Mouse (Mus musculus): ENCODE data around the gene Map4k2. TPM values are rescaled to one million over a fixed set of nuclear protein-coding genes. Genes with fewer than 3 reads are reported as not detected.
A peak's percentile ranks its signal among the peaks of the same experiment; 100 is the strongest.

The Map4k2 gene
- total RNA-seq, 2 experiments from 2014 or later = 30.6 to 54.7 TPM

GRCm38 (mm10) chr19:6397582-6398249, 56.8 kb downstream of the Map4k2 start:
- ATAC-seq (replicated peaks; ENCODE audit: poor library complexity, severe bottlenecking) = no peak

DNA sequence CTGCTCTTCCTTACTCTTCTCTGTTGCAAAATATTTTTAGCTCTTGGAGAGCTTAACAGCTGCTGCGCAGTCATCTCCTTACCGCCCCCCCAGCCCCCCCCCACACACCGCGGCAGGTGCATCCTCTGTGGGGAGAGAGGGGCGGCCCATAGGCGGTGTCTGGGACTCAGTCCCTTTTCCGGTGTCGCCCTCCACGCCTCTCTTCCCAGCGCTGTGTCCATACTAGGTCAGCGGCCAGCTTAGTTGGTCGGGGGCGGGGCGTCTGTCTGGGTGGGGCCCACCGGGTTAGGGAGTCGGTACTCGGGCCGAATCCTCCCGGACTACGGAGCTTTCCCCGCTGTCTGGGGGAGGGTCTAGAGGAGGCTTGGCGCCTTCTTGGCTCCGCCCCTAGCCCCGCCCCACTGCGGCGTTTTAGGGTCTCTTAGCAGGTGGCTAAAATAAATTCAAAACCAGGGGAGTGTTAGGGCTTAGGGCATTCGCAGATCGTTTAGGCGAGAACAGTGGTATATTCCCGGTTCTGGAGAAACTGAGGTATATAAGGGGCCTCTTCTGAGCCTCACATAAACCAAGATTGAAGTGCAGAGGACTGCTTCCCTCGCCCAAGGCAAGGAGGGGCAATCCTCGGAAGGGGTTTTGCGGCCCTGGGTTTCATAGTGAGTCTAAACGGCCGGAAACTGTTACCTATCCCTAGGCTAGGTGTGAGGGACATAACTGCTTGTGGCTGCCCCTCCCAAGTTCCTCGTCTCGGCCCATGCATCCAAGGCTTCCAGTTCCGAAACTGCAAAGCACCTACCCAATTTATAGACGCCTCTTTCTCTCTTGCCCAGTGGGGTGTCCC, 57.7 kb downstream of the Map4k2 start:
- peak; percentile 30 for ATAC-seq (replicated peaks; ENCODE audit: poor library complexity, severe bottlenecking)

DNA sequence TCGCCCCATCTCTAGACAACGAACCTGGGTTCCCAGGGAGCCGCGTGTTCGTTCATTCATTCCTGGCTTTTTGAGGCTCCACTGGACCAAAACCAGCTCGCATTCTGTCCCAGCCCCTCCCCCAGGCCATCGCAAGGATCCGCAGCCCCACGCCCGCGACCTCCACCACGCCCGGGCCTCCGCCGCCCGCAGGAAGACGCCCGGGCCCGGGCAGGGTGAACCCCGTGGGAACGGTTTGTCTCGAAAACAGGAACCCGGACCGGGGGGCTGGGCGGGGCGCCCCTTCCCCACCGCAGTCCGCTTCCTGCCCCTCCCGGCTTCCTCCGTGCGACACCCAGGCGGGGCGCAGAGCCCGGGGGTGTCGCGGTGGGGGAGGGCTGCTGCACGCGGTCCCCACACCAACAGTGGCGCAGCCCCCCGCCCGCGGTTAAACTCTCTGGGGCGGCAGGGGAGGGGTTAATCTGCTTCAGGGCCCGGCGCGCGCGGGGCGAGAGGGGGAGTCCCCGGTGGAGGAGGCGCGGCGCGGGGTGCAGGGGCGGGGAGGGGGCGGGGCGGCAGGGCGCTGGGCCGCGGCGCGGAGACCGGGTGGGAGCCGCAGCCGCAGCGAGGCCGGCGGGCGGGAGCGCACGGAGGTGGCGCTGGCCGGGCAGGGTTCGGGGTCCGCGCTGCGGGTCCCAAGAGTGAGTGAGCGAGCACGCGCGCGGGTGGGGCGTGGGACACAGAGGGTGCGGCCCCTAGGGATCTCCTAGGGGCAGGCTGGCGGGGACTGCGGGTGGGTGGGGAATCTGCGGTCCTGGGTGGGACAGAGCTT, 58.6 kb downstream of the Map4k2 start, which contains the start of gene Rasgrp2:
Rasgrp2 (plus strand) TSS at position 56 of the 811 bp plus-strand sequence.
- peak; percentile 40 for ATAC-seq (replicated peaks; ENCODE audit: poor library complexity, severe bottlenecking)

DNA sequence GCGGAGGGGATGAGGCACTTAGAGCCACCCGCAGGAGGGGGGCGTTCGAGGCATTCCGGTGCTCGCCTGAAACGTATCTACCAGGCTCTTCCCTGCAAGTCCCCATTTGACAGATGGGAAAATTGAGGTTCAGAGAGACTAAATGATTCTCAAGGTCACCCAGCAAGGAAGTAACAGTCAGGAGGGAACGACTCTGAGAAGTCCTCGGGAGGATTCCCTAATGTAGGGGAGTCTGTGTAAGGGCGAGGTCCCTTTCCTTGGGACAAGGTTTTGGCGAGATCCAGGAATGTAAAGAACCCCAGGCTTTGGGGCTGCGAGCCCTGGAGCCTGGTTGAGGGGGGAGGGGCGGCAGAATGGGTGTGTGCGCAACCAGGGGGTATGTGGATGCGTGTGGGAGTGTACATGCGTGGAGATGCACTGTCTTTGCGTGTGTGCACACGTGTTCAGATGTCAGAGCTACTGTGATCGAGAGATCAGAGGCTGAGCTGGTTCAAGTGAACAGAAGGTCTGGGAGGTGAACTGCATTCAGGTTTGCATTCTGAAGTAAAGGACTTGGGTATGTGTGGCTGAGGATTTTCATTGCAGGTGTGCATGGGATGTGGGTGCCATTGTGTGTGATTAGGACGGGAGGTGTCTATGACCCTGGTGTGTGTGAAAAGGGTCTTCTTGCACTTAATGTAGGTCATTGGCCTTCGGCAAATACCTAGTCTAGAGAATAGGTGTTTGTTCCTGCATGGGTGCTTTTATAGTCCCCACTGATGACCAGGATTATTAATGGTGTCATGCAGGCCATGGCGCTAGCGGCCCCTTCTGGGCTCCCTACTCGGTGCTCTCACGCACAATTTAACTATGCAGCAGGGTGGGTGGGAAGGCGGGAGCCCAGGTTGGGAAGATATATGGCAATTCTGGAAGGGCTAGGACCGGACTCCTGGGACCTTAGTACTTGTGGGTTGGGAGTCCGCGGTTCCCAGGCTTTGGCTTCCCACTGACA, 59.5 kb downstream of the Map4k2 start:
- no peak for ATAC-seq (replicated peaks; ENCODE audit: poor library complexity, severe bottlenecking)

DNA sequence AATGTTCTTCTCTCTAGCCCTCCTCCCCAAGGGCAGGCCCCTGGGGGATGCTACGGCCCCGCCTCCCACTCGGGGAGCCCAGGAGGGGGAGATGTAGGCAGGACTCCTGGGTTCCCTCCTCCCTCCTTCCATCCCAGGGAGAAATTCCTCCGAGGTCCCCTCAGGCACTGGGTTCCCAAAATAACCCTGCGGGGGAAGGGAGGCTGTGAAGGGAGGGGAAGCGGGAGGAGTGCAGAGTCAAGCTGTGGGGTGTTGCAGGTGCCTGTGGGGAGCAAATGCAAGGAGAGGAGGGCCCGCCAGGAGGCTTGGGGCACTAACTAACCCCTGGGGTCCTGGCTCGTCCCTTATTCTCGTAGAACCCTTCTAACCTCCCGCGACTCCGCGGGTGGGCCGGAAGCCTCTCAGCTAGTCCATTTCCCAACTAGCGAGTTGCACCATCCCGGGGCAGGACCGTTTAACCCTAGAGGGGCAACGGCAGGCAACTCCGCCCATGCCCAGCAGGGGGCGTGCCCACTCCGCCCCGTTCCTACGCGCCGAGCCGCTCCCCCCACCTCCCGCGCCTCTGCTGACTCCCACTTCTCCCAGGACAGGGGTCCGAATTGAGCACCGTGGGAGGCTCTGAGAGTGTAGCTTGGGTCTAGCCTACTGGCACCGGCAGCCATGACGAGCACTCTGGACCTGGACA, 60.3 kb downstream of the Map4k2 start:
- peak; percentile 61 for ATAC-seq (replicated peaks; ENCODE audit: poor library complexity, severe bottlenecking)

GRCm38 (mm10) chr19:6401951-6402350, 61.0 kb downstream of the Map4k2 start:
- ATAC-seq (replicated peaks; ENCODE audit: poor library complexity, severe bottlenecking) = 0 out of 2 replicates have a peak, but pooled peaks have one; percentile 6

DNA sequence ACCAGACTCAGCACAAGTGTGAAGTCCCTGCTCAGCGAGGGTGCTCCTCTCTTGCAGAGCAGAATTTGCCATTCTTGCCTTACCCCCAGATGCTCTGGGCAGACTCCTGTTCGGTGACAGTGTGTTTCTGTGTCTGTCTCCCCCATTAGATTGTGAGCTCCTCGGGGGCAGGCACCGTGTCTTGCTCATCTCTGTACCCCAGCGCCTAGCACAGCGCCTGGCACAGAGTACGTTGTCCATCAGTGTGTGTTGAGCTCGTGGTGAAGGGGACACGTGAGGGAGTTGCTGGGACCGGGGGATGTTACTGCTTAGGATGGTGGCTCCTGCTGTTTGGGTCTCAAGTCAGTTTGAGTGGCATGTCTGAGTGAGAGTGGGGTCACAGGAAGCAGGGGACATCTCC, 62.9 kb downstream of the Map4k2 start:
- ATAC-seq (replicated peaks; ENCODE audit: poor library complexity, severe bottlenecking) = no peak

Other genes starting within 250 kb of the Map4k2 start
- 2.7 TPM in 1 of 2 replicates, not detected in the other for gene AC131692.1, start 246.7 kb upstream of the Map4k2 start, total RNA-seq (2014; fragmentation: Nextera tagmentation)
- gene AC131692.1, start 246.7 kb upstream of the Map4k2 start, total RNA-seq (2017) = 2.2 TPM in 1 of 2 replicates, not detected in the other
- gene Naaladl1, start 235.4 kb upstream of the Map4k2 start, total RNA-seq (2014; fragmentation: Nextera tagmentation) = 0.28 and 1.1 TPM in 2 replicates
- not detected in 2 replicates for gene Naaladl1, start 235.4 kb upstream of the Map4k2 start, total RNA-seq (2017)
- 8.5 and 10.2 TPM in 2 replicates for gene Sac3d1, start 222.5 kb upstream of the Map4k2 start, total RNA-seq (2014; fragmentation: Nextera tagmentation)
- 5.9 and 7.2 TPM in 2 replicates for gene Sac3d1, start 222.5 kb upstream of the Map4k2 start, total RNA-seq (2017)
- gene Snx15, start 212.8 kb upstream of the Map4k2 start, total RNA-seq (2014; fragmentation: Nextera tagmentation) = 31.2 and 31.3 TPM in 2 replicates
- gene Snx15, start 212.8 kb upstream of the Map4k2 start, total RNA-seq (2017) = 9.7 and 11.2 TPM in 2 replicates
- 5.1 TPM in 1 of 2 replicates, not detected in the other for gene Batf2, start 200.2 kb upstream of the Map4k2 start, total RNA-seq (2014; fragmentation: Nextera tagmentation)
- gene Batf2, start 200.2 kb upstream of the Map4k2 start, total RNA-seq (2017) = 0.77 and 2.3 TPM in 2 replicates
- gene Arl2, start 199.6 kb upstream of the Map4k2 start, total RNA-seq (2014; fragmentation: Nextera tagmentation) = 22.6 and 37.1 TPM in 2 replicates
- gene Arl2, start 199.6 kb upstream of the Map4k2 start, total RNA-seq (2017) = 27.1 and 30.7 TPM in 2 replicates
- gene Majin, start 156.7 kb upstream of the Map4k2 start, total RNA-seq (2014; fragmentation: Nextera tagmentation) = not detected in 2 replicates
- gene Majin, start 156.7 kb upstream of the Map4k2 start, total RNA-seq (2017) = not detected in 2 replicates
- not detected in 2 replicates for gene Gpha2, start 114.8 kb upstream of the Map4k2 start, total RNA-seq (2014; fragmentation: Nextera tagmentation)
- not detected in 2 replicates for gene Gpha2, start 114.8 kb upstream of the Map4k2 start, total RNA-seq (2017)
- 3.0 and 3.1 TPM in 2 replicates for gene Ppp2r5b, start 105.3 kb upstream of the Map4k2 start, total RNA-seq (2014; fragmentation: Nextera tagmentation)
- gene Ppp2r5b, start 105.3 kb upstream of the Map4k2 start, total RNA-seq (2017) = 1.9 and 3.7 TPM in 2 replicates
- gene Atg2a, start 99.5 kb upstream of the Map4k2 start, total RNA-seq (2014; fragmentation: Nextera tagmentation) = 18.3 and 30.9 TPM in 2 replicates
- gene Atg2a, start 99.5 kb upstream of the Map4k2 start, total RNA-seq (2017) = 5.5 and 8.3 TPM in 2 replicates
- 20.4 and 20.6 TPM in 2 replicates for gene Ehd1, start 64.4 kb upstream of the Map4k2 start, total RNA-seq (2014; fragmentation: Nextera tagmentation)
- gene Ehd1, start 64.4 kb upstream of the Map4k2 start, total RNA-seq (2017) = 16.2 and 21.6 TPM in 2 replicates
- gene Cdc42bpg, start 34.7 kb upstream of the Map4k2 start, total RNA-seq (2014; fragmentation: Nextera tagmentation) = 2.6 and 4.1 TPM in 2 replicates
- gene Cdc42bpg, start 34.7 kb upstream of the Map4k2 start, total RNA-seq (2017) = 3.6 and 4.4 TPM in 2 replicates
- 37.7 and 54.2 TPM in 2 replicates for gene Men1, start 6.2 kb upstream of the Map4k2 start, total RNA-seq (2014; fragmentation: Nextera tagmentation)
- gene Men1, start 6.2 kb upstream of the Map4k2 start, total RNA-seq (2017) = 30.5 and 33.4 TPM in 2 replicates
- gene Sf1, start 22.6 kb downstream of the Map4k2 start, total RNA-seq (2014; fragmentation: Nextera tagmentation) = 286 and 301 TPM in 2 replicates
- gene Sf1, start 22.6 kb downstream of the Map4k2 start, total RNA-seq (2017) = 187 and 209 TPM in 2 replicates
- gene Pygm, start 43.3 kb downstream of the Map4k2 start, total RNA-seq (2014; fragmentation: Nextera tagmentation) = 0.92 and 6.9 TPM in 2 replicates
- gene Pygm, start 43.3 kb downstream of the Map4k2 start, total RNA-seq (2017) = 0.41 TPM in 1 of 2 replicates, not detected in the other
- 279 and 345 TPM in 2 replicates for gene Rasgrp2, start 58.2 kb downstream of the Map4k2 start, total RNA-seq (2014; fragmentation: Nextera tagmentation)
- gene Rasgrp2, start 58.2 kb downstream of the Map4k2 start, total RNA-seq (2017) = 308 and 310 TPM in 2 replicates
- not detected in 2 replicates for gene Nrxn2, start 77.6 kb downstream of the Map4k2 start, total RNA-seq (2014; fragmentation: Nextera tagmentation)
- not detected in 2 replicates for gene Nrxn2, start 77.6 kb downstream of the Map4k2 start, total RNA-seq (2017)
- gene Slc22a12, start 201.9 kb downstream of the Map4k2 start, total RNA-seq (2014; fragmentation: Nextera tagmentation) = not detected in 2 replicates
- gene Slc22a12, start 201.9 kb downstream of the Map4k2 start, total RNA-seq (2017) = not detected in 2 replicates